ENCODE assay signal across 22 mouse cellular contexts in genomic region chr10:25185691-25186090, GRCm38 (mm10).
"Had no signal": no experiment of that assay in that cellular context is flagged by ENCODE, and none has a peak within 500 bp of the region (broad histone marks: within the 10 kb centered on the region; RNA-seq: fewer than 3 reads in every experiment).

No protein-coding gene starts in this region.

- H3K4me1 ChIP-seq: limb, embryonic 12.5 days; limb, embryonic 15.5 days; midbrain, embryonic 12.5 days; midbrain, embryonic 15.5 days; neural tube, embryonic 12.5 days; neural tube, embryonic 15.5 days; stomach, embryonic 15.5 days had no signal

- H3K27ac ChIP-seq: kidney, postnatal 0 days; limb, embryonic 12.5 days; limb, embryonic 15.5 days; liver, embryonic 14.5 days; macrophage; midbrain, embryonic 12.5 days; midbrain, embryonic 15.5 days; neural tube, embryonic 12.5 days; neural tube, embryonic 15.5 days; stomach, embryonic 15.5 days had no signal

- DNase-seq: kidney, adult 2 months; kidney, postnatal 25 days; left cerebral cortex, postnatal 4 days; liver, postnatal 0 days; right cerebral cortex, adult 18-20 months; right cerebral cortex, postnatal 14 days; right cerebral cortex, postnatal 4 days; spleen, adult 18-20 months; thymus, postnatal 36 days had no signal

- H3K36me3 ChIP-seq: limb, embryonic 12.5 days; limb, embryonic 15.5 days; midbrain, embryonic 12.5 days; midbrain, embryonic 15.5 days; neural tube, embryonic 12.5 days; neural tube, embryonic 15.5 days; stomach, embryonic 15.5 days had no signal

- H3K27me3 ChIP-seq: limb, embryonic 12.5 days; limb, embryonic 15.5 days; midbrain, embryonic 12.5 days; midbrain, embryonic 15.5 days; neural tube, embryonic 12.5 days; neural tube, embryonic 15.5 days; stomach, embryonic 15.5 days had no signal

- H3K9ac ChIP-seq: limb, embryonic 12.5 days; limb, embryonic 15.5 days; liver, embryonic 14.5 days; liver, postnatal 0 days; lung, embryonic 14.5 days; midbrain, embryonic 12.5 days; midbrain, embryonic 15.5 days; neural tube, embryonic 12.5 days; neural tube, embryonic 15.5 days; stomach, embryonic 15.5 days had no signal

- H3K4me2 ChIP-seq: limb, embryonic 12.5 days; limb, embryonic 15.5 days; liver, embryonic 11.5 days; lung, embryonic 14.5 days; midbrain, embryonic 12.5 days; midbrain, embryonic 15.5 days; neural tube, embryonic 12.5 days; neural tube, embryonic 15.5 days; stomach, embryonic 15.5 days had no signal

- ATAC-seq: liver, postnatal 0 days; midbrain, embryonic 15.5 days had no signal

- H3K4me3 ChIP-seq: limb, embryonic 12.5 days; limb, embryonic 15.5 days; megakaryocyte, embryonic 14.5 days; midbrain, embryonic 12.5 days; midbrain, embryonic 15.5 days; neural tube, embryonic 12.5 days; neural tube, embryonic 15.5 days; stomach, embryonic 15.5 days had no signal

- H3K9me3 ChIP-seq: limb, embryonic 12.5 days; limb, embryonic 15.5 days; midbrain, embryonic 12.5 days; midbrain, embryonic 15.5 days; neural tube, embryonic 12.5 days; neural tube, embryonic 15.5 days; stomach, embryonic 15.5 days had no signal
